Mouse (Mus musculus) cerebellum, postnatal 14 days (tissue): ENCODE measurements around the gene Hmx2.

Source experiments
- DNase-seq, 2 experiments: peaks; one replicate each; pipeline ENCODE4 v3.0.0; 2021; ENCODE audit warnings: mixed read lengths in 2 of 2

The Hmx2 gene

GRCm38 (mm10) chr7:131548473-131548872 lies at the start of gene Hmx2:
Hmx2 (plus strand) TSS chr7:131548773.
- no peak for DNase-seq

GRCm38 (mm10) chr7:131503739-131504138 lies 44.8 kb upstream of the Hmx2 start:
- DNase-seq: no peak

- DNase-seq: peak; percentile 90 to 95
Measured at GRCm38 (mm10) chr7:131539979-131540378, 8.6 kb upstream of the Hmx2 start.

GRCm38 (mm10) chr7:131541184-131542114 lies 7.1 kb upstream of the Hmx2 start:
- peak in 1 of 2 experiments; percentile 20 for DNase-seq

- peak; percentile 30 to 35 for DNase-seq
Measured at GRCm38 (mm10) chr7:131542115-131542871, 6.3 kb upstream of the Hmx2 start, which contains the start of gene Hmx3. Hmx3 (plus strand) TSS chr7:131542867.

GRCm38 (mm10) chr7:131542872-131543622 lies 5.5 kb upstream of the Hmx2 start:
- peak; percentile 12 to 19 for DNase-seq

- DNase-seq: peak; percentile 27 to 30
Measured at GRCm38 (mm10) chr7:131543623-131544481, 4.7 kb upstream of the Hmx2 start.

GRCm38 (mm10) chr7:131544871-131545270 lies 3.7 kb upstream of the Hmx2 start:
- DNase-seq: no peak

- DNase-seq: peak in 1 of 2 experiments; percentile 20
Measured at GRCm38 (mm10) chr7:131545701-131546385, 2.7 kb upstream of the Hmx2 start.

GRCm38 (mm10) chr7:131546423-131546822 lies 2.1 kb upstream of the Hmx2 start:
- no peak for DNase-seq

- no peak for DNase-seq
Measured at GRCm38 (mm10) chr7:131547481-131547880, 1.1 kb upstream of the Hmx2 start.

- DNase-seq: no peak
Measured at GRCm38 (mm10) chr7:131551471-131551870, 2.9 kb downstream of the Hmx2 start.

GRCm38 (mm10) chr7:131551931-131552741 lies 3.6 kb downstream of the Hmx2 start:
- DNase-seq: peak in 1 of 2 experiments; percentile 7

- no peak for DNase-seq
Measured at GRCm38 (mm10) chr7:131552781-131553180, 4.2 kb downstream of the Hmx2 start.

GRCm38 (mm10) chr7:131553771-131554175 lies 5.2 kb downstream of the Hmx2 start:
- DNase-seq: peak; percentile 33 to 39

GRCm38 (mm10) chr7:131554341-131555180 lies 6.0 kb downstream of the Hmx2 start:
- DNase-seq: peak; percentile 28 to 32

- DNase-seq: peak; percentile 32 to 47
Measured at GRCm38 (mm10) chr7:131555301-131556081, 6.9 kb downstream of the Hmx2 start.

- DNase-seq: peak in 1 of 2 experiments; percentile 29
Measured at GRCm38 (mm10) chr7:131556116-131556515, 7.5 kb downstream of the Hmx2 start.
